Mouse (Mus musculus): ENCODE data around the gene Lpar2. TPM values are rescaled to one million over a fixed set of nuclear protein-coding genes. Genes with fewer than 3 reads are reported as not detected.

Lpar2 gene
- polyA plus RNA-seq, 1 experiment from 2014 or later: 0.73 TPM

Other genes starting within 250 kb of the Lpar2 start
- 44.4 and 49.1 TPM in 2 replicates for gene Zfp868, start 196.9 kb upstream of the Lpar2 start, polyA plus RNA-seq (2015; fragmentation: Nextera tagmentation; extraction: Ambion mirVana)
- gene Zfp964, start 167.9 kb upstream of the Lpar2 start, polyA plus RNA-seq (2015; fragmentation: Nextera tagmentation; extraction: Ambion mirVana): 1.9 and 2.6 TPM in 2 replicates
- 33.5 and 41.5 TPM in 2 replicates for gene Zfp869, start 111.7 kb upstream of the Lpar2 start, polyA plus RNA-seq (2015; fragmentation: Nextera tagmentation; extraction: Ambion mirVana)
- gene Zfp963, start 72.5 kb upstream of the Lpar2 start, polyA plus RNA-seq (2015; fragmentation: Nextera tagmentation; extraction: Ambion mirVana): 9.6 and 10.0 TPM in 2 replicates
- gene Gm20422, start 47.5 kb upstream of the Lpar2 start, polyA plus RNA-seq (2015; fragmentation: Nextera tagmentation; extraction: Ambion mirVana): 0.35 and 0.97 TPM in 2 replicates
- 57.1 and 58.0 TPM in 2 replicates for gene Atp13a1, start 31.3 kb upstream of the Lpar2 start, polyA plus RNA-seq (2015; fragmentation: Nextera tagmentation; extraction: Ambion mirVana)
- 48.5 and 51.0 TPM in 2 replicates for gene Zfp866, start 31.3 kb upstream of the Lpar2 start, polyA plus RNA-seq (2015; fragmentation: Nextera tagmentation; extraction: Ambion mirVana)
- 40.0 and 51.7 TPM in 2 replicates for gene Gmip, start 13.8 kb upstream of the Lpar2 start, polyA plus RNA-seq (2015; fragmentation: Nextera tagmentation; extraction: Ambion mirVana)
- gene Pbx4, start 10.1 kb downstream of the Lpar2 start, polyA plus RNA-seq (2015; fragmentation: Nextera tagmentation; extraction: Ambion mirVana): 47.2 and 48.0 TPM in 2 replicates
- gene Cilp2, start 65.3 kb downstream of the Lpar2 start, polyA plus RNA-seq (2015; fragmentation: Nextera tagmentation; extraction: Ambion mirVana): 4.9 and 5.0 TPM in 2 replicates
- 2.7 and 2.8 TPM in 2 replicates for gene Tssk6, start 79.8 kb downstream of the Lpar2 start, polyA plus RNA-seq (2015; fragmentation: Nextera tagmentation; extraction: Ambion mirVana)
- 144 and 145 TPM in 2 replicates for gene Ndufa13, start 80.1 kb downstream of the Lpar2 start, polyA plus RNA-seq (2015; fragmentation: Nextera tagmentation; extraction: Ambion mirVana)
- gene Yjefn3, start 80.3 kb downstream of the Lpar2 start, polyA plus RNA-seq (2015; fragmentation: Nextera tagmentation; extraction: Ambion mirVana): 6.7 and 10.1 TPM in 2 replicates
- gene Gatad2a, start 174.0 kb downstream of the Lpar2 start, polyA plus RNA-seq (2015; fragmentation: Nextera tagmentation; extraction: Ambion mirVana): 22.6 and 23.5 TPM in 2 replicates
- 85.6 and 93.5 TPM in 2 replicates for gene Mau2, start 220.3 kb downstream of the Lpar2 start, polyA plus RNA-seq (2015; fragmentation: Nextera tagmentation; extraction: Ambion mirVana)
- gene Sugp1, start 220.4 kb downstream of the Lpar2 start, polyA plus RNA-seq (2015; fragmentation: Nextera tagmentation; extraction: Ambion mirVana): 59.2 and 67.5 TPM in 2 replicates

Measured in forebrain, embryonic 16.5 days (tissue).